Mouse (Mus musculus) cerebellum, adult 2 months (tissue): ENCODE measurements at regions not wholly inside any gene's neighbourhood (a gene's known extent, or its start where the extent isn't known, plus 50 kb on each side); places are given as distances from the start of the nearest gene placed in this dataset.

ENCODE experiments used
- DNase-seq, 2 experiments: peaks; one replicate each; pipeline ENCODE4 v3.0.0; 2021
- H3K27ac ChIP-seq: fragments of 200-500 bp; 2 replicates; pipeline ENCODE4 v1.5.1; 2012; ENCODE audit warnings: low read length, control low read depth, inconsistent platforms; ENCODE audit not compliant: insufficient read depth
- H3K27me3 ChIP-seq: fragments of 200-500 bp; 2 replicates; pipeline ENCODE4 v1.6.1; 2012; ENCODE audit warnings: inconsistent platforms, mild to moderate bottlenecking, low read length, moderate library complexity; ENCODE audit not compliant: control insufficient read depth, insufficient read depth
- H3K4me1 ChIP-seq: fragments of 200-500 bp; 2 replicates; pipeline ENCODE4 v1.6.1; 2011; ENCODE audit warnings: low read length; ENCODE audit not compliant: control insufficient read depth, insufficient read depth
- H3K4me3 ChIP-seq: fragments of 200-500 bp; replicated peaks from 2 replicates; pipeline ENCODE3; 2011; ENCODE audit warnings: mild to moderate bottlenecking, low read depth, low read length, control low read depth; ENCODE audit not compliant: insufficient read depth
- CTCF ChIP-seq: fragments of 200-500 bp; IDR thresholded peaks from 2 replicates; pipeline ENCODE4 v1.5.1; 2011; ENCODE audit warnings: low read depth, mild to moderate bottlenecking, control low read depth, low read length, moderate library complexity, borderline replicate concordance; ENCODE audit not compliant: insufficient read depth
- POLR2A ChIP-seq: fragments of 200-500 bp; IDR thresholded peaks from 2 replicates; pipeline ENCODE4 v1.6.1; 2011; ENCODE audit warnings: low read length, control low read depth, borderline replicate concordance; ENCODE audit not compliant: insufficient read depth
- WGBS: fragments of 180-500 bp; shearing (Covaris S2); methylation state at CpG from one replicate; pipeline ENCODE4 v1.1.7; 2018; 5-methylcytosine and 5-hydroxymethylcytosine counted together

DNA sequence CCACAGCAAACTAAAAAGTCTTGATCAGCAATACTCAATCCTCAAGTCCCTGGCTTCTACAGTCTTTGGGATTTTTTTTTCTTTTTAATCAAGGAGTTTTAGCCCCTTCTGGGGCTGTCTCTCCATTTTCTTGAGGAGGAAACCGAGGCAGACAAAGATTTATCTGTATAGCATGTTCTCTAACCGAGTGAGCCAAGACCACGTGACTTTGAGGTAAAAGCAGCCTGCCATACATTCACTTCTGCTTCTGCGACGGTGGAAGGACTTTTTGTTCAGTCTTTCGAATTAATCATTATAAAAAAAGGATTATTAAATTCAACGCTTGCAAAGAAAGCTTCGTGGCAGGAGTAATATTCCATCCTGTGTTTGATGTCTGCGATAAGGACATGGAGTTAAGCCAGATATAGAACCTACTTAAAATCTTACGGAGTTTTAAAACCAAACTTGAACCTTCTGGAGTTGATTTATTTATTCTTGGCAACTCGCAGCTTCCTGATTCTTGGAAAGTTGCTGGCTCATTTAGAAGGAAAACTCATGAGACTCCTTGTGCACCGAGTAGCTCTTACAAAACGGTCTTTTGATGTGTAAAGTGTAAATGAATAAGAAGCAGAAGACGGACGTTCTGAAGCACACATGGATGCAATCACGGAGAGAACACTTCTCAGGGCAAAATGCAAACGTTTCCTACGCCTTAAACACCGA lies 91.7 kb upstream of the Adpgk start:
- Histone ChIP-seq H3K27ac (no peak overlapping the region), H3K27me3 (no peaks in the 10 kb centered on the region), H3K4me1 (no peaks in the 10 kb centered on the region), H3K4me3 (no peak overlapping the region)
- TF ChIP-seq POLR2A (no peak), CTCF (no peak)
- 78% methylated on average over 19 of the region's 19 CpGs for WGBS
- no peak for DNase-seq

DNA sequence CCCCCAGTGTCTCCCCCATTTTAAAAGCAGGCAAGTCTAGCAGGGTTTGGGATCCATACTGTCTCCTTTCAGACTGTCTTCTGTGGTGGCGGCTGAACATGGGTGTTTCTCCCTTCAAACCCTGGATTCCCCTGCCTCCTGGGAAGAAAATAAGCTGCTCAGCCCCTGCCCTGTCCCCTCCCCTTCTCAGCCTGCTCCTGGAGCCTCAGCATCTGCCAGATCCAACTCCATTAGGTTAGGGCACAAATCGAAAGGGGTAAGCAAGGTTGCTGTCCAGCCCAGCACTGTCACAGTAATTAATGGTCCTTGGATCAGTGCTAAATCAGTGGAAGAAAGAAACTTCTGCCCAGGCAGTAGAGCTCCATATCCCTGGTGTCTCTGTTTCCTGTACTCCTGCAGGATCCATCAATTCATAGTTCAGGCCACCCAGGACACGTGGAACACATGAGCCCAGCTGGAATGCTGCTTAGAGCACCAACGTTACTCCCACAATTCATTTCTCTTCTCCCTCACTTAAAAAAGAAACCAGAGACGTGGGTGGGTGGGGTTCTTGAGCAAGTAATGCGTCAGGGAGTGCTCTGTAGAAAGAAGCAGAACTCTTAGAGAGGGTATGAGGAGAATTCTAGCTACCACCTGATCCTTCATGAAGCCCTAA lies 93.0 kb upstream of the Adpgk start:
- no peaks in the 10 kb centered on the region for H3K4me1 ChIP-seq
- WGBS = 80% methylated on average over 6 of the region's 6 CpGs
- no peak overlapping the region for H3K27ac ChIP-seq
- TF ChIP-seq POLR2A (no peak), CTCF (no peak)
- no peak overlapping the region for H3K4me3 ChIP-seq
- DNase-seq = no peak
- H3K27me3 ChIP-seq = no peaks in the 10 kb centered on the region

DNA sequence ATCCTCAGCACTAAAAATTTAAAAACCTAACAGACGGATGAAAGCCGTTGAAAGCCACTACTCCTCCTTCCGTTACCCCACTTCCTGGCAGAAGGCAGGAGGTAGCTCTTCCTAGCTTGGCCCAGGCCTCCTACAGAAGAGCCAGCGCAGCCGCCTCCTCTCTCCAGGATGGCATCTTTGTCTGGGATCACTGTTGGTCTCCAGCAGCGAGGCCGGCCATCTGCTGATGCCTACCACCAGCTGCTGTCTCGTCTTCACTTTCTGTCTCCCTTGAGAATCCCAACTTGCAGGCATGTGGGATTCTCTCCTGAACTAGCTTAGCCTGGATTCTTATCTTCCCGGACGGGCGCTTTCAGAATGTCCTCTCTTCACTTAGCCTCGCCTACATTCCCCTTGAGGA lies 93.9 kb upstream of the Adpgk start:
- no peaks in the 10 kb centered on the region for H3K27me3 ChIP-seq
- no peak overlapping the region for H3K4me3 ChIP-seq
- no peak for TF ChIP-seq CTCF
- no peak for TF ChIP-seq POLR2A
- peak; percentile 59 to 74 for DNase-seq
- 14% methylated on average over 12 of the region's 12 CpGs for WGBS
- H3K4me1 ChIP-seq = no peaks in the 10 kb centered on the region
- H3K27ac ChIP-seq = no peak overlapping the region

DNA sequence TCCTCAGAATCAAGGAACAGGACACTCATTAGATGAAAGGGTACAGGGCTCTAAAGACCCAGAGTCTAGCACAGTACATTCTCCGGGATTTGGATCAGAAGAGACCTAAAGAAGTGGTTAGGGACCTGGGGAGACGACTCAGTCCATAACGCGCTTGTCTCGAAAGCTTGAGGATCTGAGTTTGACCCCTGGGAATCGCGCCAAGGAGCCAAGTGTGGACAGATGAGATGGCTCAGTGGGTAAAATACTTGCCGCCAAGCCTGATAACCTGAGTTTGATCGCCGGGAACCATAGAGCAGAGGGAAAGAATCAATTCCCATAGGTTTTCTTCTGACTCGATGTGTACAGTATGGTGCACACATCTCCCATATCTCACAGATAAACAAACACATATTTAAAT lies 97.4 kb upstream of the Adpgk start:
- H3K4me1 ChIP-seq = peaks cover 5% of the 10 kb centered on the region; the same call in 1 of the 2 replicates
- no peaks in the 10 kb centered on the region for H3K27me3 ChIP-seq
- H3K27ac ChIP-seq = no peak overlapping the region
- 63% methylated on average over 11 of the region's 11 CpGs for WGBS
- TF ChIP-seq POLR2A (no peak), CTCF (no peak)
- no peak for DNase-seq
- no peak overlapping the region for H3K4me3 ChIP-seq

DNA sequence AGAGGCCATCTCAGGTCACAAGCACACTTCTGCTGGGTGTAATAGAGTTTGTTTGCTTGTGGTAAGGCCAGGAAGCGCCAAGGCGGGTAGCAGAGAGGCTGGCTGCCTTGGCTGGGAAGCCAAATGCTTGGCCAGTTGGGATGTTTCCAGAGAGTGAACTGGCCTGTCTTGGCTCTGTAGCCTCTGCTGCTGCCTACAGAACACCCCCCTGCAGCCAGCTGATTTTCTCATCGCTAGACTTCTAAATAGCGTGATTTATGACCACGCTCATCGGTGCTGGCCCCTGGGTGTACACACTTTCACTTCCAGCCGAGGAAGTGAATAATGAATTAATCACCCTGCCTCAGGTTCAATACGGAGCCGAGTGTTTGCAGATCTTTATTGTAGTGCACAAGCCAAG lies 102.2 kb upstream of the Adpgk start:
- peak; percentile 59 to 78 for DNase-seq
- H3K27ac ChIP-seq = no peak overlapping the region
- H3K4me1 ChIP-seq = peaks cover 7% of the 10 kb centered on the region; the same call in 1 of the 2 replicates
- no peaks in the 10 kb centered on the region for H3K27me3 ChIP-seq
- 9% methylated on average over 9 of the region's 9 CpGs for WGBS
- H3K4me3 ChIP-seq = no peak overlapping the region
- TF ChIP-seq CTCF = no peak
- TF ChIP-seq POLR2A = no peak

DNA sequence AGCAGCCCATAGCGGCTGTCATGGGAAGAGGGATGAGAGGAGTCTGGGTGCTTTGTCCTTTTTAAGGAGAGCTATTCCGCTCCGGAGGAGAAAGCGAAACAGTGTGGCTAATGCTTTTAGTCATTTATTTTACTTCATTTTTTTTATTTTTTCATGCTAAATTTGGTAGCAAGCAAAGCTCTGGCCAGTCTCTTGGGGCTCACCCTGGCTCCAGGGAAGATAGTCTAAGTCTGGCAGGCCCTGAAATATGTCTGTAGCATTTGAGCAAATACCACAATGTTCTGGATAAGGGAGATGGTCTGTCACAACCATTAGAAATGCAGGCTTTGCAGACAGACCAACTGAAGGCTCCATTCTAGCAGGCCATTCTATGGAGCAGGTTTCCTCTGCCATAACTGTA lies 102.9 kb upstream of the Adpgk start:
- DNase-seq = no peak
- H3K27ac ChIP-seq = no peak overlapping the region
- no peaks in the 10 kb centered on the region for H3K27me3 ChIP-seq
- TF ChIP-seq CTCF (no peak), POLR2A (no peak)
- no peak overlapping the region for H3K4me3 ChIP-seq
- WGBS = 85% methylated on average over 4 of the region's 4 CpGs
- H3K4me1 ChIP-seq = peaks cover 7% of the 10 kb centered on the region; the same call in 1 of the 2 replicates

DNA sequence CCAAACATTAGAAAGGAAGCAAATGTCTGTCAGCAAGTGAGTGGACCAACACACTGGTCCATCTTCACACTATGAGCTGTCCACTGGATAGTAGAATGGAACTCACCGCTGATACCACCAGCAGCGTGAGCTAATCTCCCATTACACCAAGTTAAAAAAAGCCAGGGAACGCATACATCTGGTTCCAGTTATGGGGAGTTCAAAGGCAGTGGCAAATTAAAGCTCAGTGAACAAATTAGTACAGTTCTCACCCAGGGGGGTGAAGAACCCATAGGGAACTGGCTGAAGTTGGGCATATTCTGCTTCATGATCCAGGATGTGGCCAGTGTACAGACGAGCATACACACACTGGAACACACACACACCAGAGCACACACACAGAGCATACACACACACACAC lies 105.0 kb upstream of the Adpgk start:
- TF ChIP-seq POLR2A (no peak), CTCF (no peak)
- WGBS = 84% methylated on average over 4 of the region's 4 CpGs

DNA sequence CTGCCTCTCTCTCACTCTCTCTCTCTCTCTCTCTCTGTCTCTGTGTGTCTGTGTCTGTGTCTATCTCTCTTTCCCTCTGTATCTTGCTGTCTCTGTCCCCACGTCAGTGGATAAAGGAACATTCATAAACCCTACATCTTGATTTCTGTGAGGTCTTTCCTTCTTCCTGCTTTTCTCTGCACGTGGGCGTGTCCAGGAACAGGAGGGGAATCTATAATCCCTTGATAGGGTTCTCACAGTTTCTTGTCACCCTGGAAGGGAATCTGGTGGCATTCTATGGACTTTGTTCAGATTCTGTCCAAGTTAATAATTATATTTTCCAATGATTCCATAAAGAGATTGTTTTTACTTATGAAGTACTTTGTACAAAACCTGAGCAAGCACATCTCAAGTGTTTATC lies 107.3 kb upstream of the Adpgk start:
- Histone ChIP-seq H3K4me3 (no peak overlapping the region), H3K27me3 (no peaks in the 10 kb centered on the region), H3K4me1 (peaks cover 3% of the 10 kb centered on the region; the same call in 1 of the 2 replicates), H3K27ac (no peak overlapping the region)
- no peak for TF ChIP-seq CTCF
- no peak for TF ChIP-seq POLR2A
- no peak for DNase-seq
- WGBS = 84% methylated on average over 3 of the region's 3 CpGs

More for the DNA sequence above, 105.0 kb upstream of the Adpgk start:
- H3K4me1 ChIP-seq = peaks cover 7% of the 10 kb centered on the region; the same call in 1 of the 2 replicates
- H3K27ac ChIP-seq = no peak overlapping the region
- no peaks in the 10 kb centered on the region for H3K27me3 ChIP-seq
- no peak overlapping the region for H3K4me3 ChIP-seq
- DNase-seq = no peak

DNA sequence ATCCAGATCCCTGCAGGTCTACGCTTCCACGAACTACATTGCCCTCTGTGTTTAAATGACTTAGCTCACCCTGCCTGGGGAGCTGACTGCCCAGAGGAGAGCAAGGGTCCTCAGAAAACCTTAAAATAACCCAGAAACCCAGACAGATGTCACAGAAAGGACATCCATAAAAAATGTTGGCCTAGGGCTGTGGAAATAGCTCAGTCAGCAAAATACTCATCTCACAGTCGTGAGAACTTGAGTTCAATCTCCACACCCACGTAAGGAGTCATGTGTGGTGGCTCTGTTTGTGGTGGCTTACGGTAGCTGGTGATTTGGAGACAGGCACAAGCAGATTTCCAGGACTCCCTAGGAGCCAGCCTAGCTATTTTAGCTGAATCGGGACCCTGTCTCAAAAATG lies 108.5 kb upstream of the Adpgk start:
- TF ChIP-seq CTCF (no peak), POLR2A (no peak)
- WGBS = 80% methylated on average over 6 of the region's 6 CpGs
- DNase-seq = no peak
- H3K4me1 ChIP-seq = no peaks in the 10 kb centered on the region
- H3K27ac ChIP-seq = no peak overlapping the region
- no peak overlapping the region for H3K4me3 ChIP-seq
- H3K27me3 ChIP-seq = no peaks in the 10 kb centered on the region
